Mouse (Mus musculus) brain, embryonic 14.5 days (tissue): ENCODE data around the gene Plcl2.

Experiments used
- CTCF ChIP-seq: fragments of 200-500 bp; IDR thresholded peaks from 2 replicates; pipeline ENCODE4 v1.5.1; 2012; ENCODE audit warnings: inconsistent platforms, mild to moderate bottlenecking, moderate library complexity, borderline replicate concordance; ENCODE audit not compliant: insufficient read depth, insufficient read length; ENCODE audit errors: extremely low read depth
- POLR2A ChIP-seq: fragments of 200-500 bp; IDR thresholded peaks from 2 replicates; pipeline ENCODE4 v1.6.1; 2012; ENCODE audit warnings: mild to moderate bottlenecking, inconsistent platforms, borderline replicate concordance; ENCODE audit not compliant: poor library complexity, insufficient read depth, insufficient read length, severe bottlenecking; ENCODE audit errors: extremely low read depth

DNA sequence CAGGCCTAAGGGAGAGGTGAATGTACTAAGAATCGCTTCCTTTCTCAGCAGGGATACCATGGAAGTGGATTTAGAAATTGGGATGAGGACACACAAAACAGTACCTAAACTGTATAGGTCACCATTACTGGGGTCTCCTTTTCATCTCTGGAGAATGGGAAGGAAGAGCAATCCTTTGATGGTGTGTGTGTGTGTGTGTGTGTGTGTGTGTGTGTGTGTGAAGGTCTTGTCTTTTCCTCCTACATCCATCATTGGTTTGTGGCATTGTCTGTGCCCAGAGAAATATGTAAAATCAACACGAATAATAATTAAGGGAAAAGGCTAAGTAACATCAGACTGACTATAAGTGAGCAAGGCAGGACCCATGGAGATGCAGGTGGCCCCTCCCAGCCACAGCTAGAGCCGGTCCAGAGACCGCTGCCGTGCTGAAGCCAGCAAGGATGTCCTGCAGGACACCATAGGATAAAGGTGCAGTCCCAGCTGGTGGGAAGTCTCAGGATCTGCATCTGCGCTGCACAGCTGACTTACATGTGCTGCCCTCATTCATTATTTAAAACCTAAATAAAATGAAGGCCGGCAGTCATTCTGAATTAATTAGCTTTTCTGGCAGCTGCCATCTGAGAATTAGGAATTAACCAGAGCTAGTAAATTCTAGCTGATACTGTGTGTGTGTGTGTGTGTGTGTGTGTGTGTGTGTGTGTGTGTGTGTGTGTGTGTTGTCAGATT lies 201.5 kb downstream of the Plcl2 start:
- TF ChIP-seq CTCF (no peak), POLR2A (no peak)
